Mouse (Mus musculus): ENCODE data around the gene Emd.
"Not testable (repeated sequence)": the region's sequence is repeated elsewhere in the genome, so short reads cannot be mapped to it uniquely, and the experiment has no call there.

The Emd gene

DNA sequence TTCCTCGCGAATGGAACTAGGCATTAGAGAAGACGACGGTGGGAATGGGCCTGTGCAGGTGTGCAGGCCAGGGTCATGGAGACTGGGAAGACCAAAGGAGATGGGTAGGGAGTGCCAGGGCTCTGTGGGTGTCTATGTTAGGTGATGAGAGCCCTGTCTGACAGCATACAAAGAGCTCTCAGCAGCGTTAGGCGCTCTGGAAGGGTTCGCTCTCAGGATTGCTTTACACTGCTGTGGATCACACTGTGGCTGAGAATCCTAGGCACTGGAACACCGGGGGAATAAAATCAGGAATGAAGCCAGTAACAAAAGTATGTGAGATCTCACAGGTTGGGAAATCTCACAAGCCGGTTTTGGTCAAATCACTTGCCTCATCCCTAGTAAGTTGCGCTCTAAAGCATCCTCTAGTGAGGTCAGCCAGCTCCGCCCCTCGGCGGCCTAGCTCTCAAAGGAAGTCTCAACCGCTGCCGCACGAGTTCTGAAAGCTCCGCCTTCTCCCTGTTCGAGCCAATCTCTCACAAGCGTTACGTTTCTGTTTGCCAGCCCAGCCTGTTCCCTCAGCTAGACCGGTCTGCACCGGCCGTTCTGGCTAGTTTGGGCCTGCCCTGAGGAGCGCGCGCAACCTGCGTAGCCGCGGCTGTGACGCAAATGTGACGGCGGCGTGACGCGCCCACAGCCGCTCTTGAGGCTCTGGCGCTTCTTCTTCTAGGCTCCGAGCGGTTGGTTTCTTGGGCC lies at the start of gene Emd:
Emd (plus strand) TSS at position 535 of the 735 bp plus-strand sequence.
- peak; percentile 92 to 94 for DNase-seq

DNA sequence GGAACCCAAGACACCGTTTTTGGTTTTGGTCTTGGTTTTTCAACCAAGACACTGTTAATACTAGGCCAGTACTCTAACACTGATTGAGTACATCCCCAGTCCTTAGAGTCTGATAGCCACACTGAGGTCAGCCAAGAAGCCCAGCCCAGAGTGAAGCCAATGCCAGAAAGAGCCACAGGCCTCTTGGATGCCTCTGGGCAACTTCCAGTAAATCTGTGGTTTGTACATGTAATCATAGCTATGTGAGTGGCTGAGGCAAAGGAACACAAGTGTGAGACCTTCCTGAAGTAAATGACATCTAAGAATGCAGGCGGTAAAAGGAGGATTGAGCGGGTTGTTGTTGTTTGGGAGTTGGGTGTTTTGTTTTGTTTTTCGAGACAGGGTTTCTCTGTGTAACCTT lies 36.0 kb upstream of the Emd start:
- DNase-seq, result no peak

DNA sequence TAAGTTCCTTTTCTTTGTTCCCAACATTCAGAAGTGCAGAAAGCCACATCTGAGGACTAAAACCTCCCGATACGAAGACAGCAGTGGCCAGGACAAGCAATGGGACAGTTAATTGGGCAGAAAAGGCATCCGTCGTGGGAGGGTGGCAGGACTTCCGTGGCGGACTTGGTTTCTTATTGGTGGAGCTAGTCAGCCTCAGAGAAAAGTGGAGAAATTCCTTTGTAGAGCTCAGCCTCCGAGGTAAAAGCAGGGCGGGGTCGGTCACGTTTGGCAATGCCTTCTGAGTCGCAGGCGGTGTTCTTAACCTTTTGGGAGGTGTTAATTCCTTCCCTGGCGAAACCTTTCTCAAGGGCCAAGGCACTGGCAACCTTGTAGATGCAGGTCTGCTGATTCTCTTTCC lies 35.0 kb upstream of the Emd start:
- DNase-seq, result no peak

DNA sequence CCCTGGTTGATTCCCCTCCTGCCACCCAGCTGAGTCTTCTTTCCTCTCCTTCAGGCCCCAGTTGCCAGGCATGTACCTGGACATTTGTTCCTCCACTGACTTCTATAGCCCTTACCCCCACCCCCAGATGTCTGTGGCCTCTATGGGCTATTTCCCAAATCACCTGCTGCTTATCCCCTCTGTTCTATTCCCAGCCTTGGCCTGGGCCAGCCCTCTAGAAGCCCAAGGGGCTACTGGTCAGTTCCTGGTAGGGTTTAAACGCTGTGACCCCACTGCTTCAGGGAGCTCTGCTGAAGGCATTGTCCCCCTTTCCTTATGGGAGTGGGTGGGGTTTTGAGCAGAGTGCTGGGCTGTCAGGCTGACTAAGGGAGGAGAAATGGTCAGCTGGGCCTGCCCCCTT lies 34.4 kb upstream of the Emd start:
- not testable (repeated sequence) for DNase-seq

DNA sequence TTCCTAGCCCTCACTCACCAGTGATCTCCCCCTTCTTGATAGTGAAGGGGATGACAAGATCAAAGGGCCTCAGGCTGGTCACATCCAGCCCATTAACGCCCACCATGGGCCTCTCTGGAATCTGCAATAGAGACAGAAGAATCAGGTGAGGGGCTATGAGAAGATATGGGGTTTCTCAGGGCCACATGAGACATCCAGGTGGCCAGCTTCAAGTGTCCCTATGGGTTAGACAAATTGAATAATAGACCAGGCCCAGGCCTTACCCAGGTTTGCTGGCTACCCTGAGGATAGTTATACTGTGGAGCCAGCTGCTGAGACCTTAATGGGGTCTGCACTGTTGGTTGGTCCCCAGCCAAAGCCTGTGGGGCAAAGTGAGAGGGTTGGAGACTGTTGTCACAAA lies 24.4 kb upstream of the Emd start:
- no peak for DNase-seq

DNA sequence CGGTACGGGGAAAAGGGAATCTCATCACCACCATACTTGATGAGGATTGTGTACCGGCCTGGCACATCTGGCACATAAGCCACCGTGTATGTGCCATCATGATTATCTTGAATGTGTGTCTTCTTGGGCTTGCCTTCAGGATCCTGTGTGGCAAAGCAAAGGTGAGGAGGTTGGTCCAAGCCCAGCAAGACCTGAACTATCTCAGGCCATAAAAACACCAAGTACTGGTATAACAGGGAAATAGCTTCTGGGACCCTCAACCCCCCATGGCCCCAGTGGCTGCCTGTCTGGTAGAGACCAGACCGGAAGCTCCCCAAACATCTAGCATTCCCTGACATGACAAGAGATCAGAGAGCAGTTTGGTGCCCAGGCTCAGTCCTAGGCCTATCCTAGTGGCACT lies 21.3 kb upstream of the Emd start:
- no peak for DNase-seq

DNA sequence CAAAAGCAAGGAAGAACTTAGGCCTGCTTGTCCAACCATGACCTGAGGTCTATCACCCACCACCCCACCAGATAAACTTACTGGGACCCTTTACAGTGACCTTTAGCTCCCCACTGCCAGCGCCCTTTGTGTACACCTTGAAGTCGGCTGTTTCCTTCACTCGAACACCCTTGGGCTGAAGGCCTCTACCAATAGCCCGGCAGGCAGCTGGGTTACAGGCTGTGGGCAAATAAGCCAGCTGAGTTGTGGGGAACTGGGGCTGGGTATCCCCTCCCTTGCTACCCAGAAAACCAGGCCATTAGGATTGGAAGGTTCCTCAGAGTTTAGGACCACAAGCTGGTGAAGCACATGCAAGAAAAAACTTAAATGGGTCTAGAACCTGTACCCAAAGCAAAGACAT lies 14.2 kb upstream of the Emd start:
- DNase-seq, result no peak

DNA sequence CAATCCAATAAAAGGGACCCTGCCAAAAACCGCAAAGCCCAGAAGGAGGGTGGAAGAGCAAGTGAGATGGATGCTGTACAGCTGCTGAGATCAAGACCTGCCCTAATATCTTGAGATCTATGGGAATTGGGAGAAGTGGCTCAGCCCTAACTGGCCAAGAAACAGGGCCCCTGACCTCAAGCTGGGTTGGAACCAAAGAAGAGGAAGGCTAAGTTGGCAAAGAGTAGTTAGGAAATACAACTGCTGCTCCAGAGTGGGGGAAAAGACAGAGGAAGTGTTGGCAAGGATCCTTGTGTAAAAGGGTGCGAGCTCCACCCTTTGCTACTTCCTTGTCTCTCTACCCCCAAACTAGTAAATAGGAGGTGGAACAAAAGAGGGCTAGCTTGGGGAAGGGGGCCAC lies 11.1 kb upstream of the Emd start:
- DNase-seq, result no peak

DNA sequence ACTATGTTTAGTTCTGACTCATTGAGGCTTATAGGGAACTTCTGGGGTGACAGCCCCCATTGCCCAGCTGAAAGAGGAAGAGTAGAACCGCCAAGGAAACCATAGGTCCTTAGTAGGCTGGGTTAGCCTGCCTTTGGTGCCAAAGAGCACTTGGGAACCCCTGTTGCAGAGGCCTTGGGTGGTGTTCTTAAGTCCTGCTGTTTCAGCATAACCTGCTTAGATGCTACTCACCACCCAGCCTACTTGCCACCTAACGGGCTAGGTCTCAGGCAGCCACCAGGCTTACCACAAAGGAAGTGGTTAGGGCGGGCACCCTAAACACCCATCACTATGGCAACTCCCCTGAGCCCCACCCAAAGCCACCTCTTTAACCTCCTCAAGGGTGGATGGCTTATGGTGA lies 10.7 kb upstream of the Emd start:
- no peak for DNase-seq

DNA sequence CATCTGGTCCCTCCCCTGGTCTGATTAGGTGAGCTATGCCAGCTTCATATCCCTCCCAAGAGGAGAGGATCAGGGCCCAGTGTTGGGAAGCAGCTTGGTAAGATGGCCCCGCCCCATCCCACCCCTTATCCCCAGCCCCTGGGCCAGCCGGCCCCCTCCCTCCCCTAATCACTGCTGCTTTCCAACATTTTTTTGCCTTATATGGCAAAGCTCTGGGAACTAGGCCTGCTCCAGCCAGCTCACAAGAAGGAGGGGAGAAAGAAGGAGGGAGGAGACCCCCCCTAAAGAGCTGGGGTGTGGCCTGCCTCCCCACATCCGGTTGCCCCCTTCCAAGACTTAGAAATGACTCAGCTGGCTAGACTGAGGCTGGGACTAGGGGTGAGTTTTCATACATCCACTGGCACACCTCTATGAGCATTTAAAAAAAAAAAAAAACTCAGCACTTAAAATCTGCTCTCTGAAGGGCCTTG lies 9.8 kb upstream of the Emd start:
- peak; percentile 28 to 51 for DNase-seq

DNA sequence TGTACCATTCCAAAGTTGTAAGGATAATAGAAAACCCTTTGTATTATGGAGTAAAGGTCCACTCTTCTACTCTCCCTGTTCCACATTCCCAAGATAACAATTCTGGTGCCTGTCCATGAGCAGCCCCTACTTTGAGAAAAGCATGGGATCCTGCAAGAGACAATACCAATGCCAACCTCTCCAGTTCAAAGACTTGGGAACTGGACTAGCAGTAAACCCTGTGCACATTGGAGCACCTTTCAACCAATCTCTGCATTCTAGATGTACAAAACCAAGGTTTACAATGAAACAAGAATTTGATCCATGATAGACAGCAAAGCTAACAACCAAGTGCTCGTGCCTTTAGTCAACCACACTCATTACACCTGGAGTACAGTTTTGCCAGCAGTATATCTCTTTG lies 9.4 kb upstream of the Emd start:
- no peak for DNase-seq

DNA sequence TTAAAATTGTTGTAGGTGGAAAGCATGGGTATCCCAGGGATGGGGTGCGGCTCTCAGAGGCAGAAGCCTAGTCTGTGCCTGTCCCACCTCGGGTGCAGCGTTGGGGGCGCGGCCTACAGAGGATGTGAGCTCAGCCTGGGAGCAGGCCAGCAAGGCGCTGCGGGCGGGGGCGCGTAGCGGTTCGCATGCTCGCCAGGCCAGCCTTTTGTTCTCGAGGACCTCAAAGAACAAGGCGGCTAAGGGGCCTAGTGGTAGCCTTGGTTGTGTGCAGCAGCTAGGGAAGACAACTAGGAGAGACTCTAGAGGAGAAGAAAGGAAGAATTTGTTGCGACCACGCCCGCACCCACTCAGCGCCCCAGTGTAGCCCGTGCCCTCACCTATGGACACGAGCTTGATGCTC lies 8.8 kb upstream of the Emd start:
- DNase-seq, result peak; percentile 49 to 58

DNA sequence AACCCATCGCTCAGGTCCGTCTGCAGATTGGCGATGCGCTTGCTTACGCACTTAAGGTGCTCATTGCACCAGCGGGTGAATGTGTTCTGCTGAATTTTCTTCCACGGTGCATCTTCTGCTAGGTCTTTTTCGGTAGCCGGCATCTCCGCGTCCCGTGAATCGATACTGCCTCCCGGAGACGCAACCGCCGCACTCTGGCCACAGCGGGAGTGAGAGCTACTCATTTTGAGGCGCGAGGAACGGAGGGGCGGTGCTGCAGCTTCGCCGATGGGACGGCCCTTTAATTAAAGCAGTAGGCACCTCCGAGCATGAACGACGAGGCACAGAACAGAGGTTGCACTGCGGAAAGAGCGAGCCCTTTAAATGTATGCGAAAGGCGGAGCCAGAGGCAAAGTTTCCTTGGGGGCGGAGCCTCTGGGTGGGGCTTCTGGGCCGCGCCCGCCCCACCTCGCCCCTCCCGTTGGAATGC lies 8.2 kb upstream of the Emd start:
- peak; percentile 88 to 90 for DNase-seq

DNA sequence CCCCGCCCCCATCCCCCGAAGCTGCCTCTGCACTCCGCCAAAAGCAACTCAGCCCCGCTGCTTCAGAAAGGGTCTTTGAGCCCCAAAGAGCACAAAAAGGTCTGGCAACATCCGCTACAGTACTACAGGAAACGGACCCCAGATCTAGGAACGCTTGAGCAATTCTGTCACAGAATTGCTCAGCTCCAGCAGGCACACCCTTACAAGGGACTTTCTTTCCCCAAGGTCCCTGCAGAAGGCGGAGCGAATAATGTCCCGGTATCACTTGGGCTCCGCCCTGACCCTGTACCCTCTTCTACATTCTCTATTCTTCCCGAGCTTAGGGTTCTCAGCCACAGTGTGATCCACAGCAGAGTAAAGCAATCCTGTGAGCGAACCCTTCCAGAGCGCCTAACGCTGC lies 7.8 kb upstream of the Emd start:
- peak; percentile 9 to 22 for DNase-seq

DNA sequence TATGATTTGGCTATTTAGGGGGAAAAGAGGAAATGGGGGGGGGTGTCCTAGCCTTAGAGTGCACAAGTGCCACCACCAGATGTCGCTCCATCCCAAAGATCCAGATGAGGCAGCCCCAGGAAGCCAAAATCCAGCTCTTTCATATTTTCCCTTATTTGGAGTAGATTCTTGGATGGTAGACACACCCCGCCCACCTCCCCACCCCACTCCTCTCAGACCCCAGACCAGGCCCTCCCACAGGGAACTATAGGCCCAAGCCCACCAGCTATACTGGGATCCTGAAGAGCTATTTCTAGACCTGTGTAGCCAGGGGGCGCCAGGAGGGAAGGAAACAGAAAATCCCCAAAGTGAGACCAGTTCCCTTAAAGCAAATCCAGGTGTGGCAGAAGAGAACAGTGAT lies 5.8 kb upstream of the Emd start:
- DNase-seq, result peak; percentile 27 to 62

DNA sequence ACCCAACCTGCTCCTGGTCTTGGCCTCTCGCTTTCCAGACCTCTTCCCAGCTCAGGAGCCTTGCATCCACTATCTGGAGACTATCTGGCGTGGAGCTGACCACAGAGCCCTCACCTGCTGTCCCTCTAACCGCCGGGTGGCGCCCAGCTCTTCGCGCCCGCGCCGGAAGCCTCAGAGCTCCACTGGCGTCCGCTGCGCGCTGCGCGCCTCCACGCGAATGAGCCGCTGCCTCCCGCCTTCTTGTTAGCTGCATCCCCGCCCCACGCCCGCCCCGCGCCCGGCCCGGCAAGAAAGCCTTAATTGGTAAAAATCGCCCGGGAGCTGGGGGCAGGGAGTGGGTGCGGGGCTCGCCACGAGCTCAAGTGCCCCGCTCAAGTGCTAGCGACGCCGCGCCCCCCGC lies 4.9 kb upstream of the Emd start, which contains the start of gene Flna:
Flna (minus strand) TSS at position 206 of the 400 bp plus-strand sequence.
- peak; percentile 30 to 65 for DNase-seq

DNA sequence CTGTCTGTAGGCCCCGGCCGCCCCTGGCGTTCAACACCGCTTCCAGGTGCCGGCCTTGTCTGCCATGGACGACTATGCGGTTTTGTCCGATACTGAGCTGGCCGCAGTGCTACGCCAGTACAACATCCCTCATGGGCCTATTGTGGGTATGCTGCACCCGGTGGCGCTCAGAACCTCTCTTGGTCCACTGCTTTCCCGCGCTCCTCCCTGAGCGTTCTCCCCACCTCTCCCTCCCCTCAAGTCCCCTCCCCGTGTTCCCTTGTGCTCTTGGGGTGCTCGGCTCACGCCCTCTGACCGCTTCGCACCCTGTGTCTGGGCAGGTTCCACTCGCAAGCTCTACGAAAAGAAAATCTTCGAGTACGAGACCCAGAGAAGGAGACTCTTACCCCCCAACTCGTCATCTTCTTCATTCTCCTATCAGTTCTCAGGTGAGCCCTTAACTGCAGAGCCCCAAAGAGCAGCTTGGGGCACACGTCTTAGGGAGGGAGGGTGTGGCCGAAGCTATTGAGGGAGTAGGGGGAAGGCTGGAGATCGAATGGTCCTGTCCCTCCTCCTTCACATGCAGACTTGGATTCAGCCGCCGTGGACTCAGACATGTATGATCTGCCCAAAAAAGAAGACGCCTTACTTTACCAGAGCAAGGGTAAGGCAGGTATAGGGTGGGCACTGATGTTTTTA lies 540 bp downstream of the Emd start:
- DNase-seq, result no peak

DNA sequence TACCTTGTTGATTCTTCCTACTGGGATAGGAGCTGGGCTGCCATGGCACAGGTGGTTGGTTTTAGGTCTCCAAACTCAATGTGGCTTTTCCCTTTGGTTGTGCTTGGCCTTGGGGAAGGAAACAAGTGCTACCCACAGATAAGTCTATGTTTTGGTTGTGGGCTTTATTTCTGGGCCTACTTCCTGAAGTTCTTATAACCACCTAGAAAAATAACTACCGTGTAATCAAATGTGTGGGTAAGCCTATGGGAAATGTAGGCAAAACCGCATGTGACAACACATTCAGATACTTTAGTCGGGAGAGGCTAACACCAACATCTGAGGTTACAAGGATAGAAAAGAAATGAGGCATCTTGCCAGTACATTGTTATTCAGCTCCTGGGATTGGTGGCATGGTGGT lies 3.3 kb downstream of the Emd start:
- no peak for DNase-seq

DNA sequence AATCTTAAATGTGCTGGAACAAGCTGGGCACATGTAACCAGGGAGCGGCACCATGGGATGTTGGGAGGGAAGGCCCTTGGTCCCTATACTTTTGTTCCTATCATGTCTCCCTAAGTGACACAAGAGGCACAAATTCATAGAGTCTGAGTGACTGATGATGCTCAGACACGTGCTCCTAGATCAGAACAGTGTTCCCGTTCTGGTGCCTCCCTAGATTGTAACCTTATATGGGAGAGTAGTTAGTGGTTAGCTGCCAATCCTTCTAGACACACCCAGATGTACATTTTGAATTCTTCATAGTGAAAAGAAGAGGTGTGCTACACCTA lies 15.2 kb downstream of the Emd start:
- DNase-seq, result no peak

DNA sequence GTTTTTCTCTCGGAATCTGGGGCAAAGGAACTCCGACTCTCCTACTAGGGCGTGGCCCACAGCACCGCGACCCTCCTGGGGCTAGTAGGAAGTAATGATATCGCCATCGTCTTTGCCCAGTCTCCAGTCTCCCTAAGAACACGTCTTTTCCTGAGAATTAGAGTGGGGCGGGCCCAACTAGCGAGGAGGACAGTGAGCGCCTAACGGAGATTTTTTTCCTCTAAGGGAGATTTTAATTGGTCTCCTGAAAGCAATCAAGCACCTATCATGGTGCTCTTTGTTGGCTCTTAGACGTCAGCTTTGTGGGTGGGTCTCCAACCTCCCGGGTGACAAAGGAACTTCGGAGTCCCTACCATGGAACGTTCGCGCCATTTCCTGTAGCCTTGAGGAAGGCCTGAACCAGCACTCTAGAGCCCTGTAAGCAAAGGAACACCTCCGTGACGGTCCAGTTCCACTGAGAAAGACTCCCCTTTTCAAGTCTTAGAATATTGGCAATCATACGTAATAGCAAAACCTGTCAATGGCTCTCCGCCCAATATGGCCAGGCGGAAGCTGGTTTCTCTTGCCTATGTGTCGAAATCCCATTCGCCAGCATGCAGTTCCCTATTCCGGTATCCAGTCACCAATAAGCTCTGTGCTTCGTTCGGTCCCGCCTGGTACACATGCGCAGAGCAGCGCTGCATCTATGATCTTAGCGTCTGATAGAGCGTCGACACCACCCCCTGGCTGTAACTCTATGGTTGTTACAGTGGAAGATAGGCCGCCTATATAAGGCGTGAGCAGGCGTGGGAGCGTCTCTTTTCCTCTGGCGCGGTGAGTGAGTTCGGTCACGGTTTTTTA lies 15.8 kb downstream of the Emd start, which contains the start of gene Rpl10:
Rpl10 (plus strand) TSS at position 751 of the 840 bp plus-strand sequence.
- peak; percentile 91 to 95 for DNase-seq

DNA sequence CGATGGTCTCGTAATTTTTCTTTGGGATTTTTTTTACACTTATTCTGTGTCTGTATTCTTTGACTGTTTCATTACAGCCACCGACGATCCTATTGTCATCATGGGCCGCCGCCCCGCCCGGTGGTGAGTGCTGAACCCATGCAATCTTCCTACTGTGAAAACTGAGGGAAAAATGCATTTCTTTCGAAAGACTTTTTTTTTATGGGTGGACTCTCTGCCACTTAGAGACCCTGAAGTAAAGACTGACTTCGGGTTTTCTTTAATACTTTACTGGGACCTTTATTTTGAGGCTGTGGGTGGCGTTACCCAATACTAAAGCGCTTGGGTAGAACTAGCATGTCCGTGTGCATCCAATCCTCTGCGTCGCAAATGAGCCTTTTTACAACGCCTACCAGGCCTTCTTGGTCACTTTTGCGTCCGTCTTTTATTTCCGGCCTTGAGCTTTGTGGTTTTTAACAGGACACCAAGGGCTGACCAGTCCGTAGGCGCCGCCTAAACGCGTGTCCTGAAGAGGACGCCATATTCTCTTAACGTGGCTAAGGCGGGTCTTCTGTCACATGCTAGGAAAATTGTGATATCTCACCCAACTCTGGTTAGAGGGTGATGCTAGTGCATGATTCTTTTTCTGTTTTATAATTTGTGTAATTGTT lies 16.5 kb downstream of the Emd start:
- DNase-seq, result peak in 1 of 2 experiments; percentile 26

DNA sequence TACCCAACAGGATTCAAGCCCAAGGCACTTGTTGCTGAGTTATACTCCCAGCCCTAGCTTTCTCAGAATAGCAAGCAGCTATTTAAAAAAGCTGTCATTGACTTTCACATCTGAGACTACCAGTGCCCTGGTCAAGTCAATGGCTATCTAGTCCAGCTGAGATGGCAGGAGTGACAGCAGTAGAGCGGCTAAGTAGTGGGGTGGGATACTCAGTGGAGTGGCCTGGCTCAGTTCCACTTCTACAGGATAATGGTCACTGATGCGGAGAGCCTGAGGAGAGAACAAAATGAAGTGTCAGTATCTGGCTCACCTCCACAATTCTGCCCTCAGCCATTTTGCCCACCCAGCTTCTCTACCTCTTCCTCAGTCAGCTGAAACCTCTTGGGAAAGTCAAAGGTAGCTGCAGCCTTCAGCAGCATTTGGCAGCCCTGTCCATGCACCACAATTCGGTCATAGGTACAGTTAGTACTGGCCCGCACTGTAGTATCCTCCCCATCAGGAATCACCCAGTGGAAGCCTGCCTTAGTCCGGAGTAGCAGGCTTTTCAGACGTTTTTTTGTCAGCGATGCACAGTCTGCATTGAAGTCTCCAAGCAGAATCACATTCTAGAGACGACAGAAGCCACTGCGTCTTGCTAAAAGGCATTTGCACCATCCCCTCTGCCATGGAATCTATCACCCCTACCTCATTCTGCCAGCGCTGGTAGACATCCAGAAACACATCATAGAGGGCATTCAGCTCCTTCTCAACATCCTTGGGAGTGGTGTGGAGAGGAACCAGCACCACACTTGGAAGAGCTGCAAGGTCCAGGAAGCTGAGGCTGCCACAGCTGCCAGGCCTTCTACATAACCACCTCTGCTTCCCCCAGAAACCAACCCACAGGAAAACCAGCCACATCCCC lies 19.2 kb downstream of the Emd start:
- DNase-seq, result no peak
